In genomic region chr7:25267751-25268463, GRCm38 (mm10) we compare ENCODE assay signal across 8 mouse cellular contexts. TPM values are rescaled to one million over a fixed set of nuclear protein-coding genes. Genes with fewer than 3 reads are reported as not detected.
A peak's percentile ranks its signal among the peaks of the same experiment; 100 is the strongest.
DNase-seq lines count a peak whose midpoint lies in the region; ATAC-seq lines count a peak whose summit lies in the region.

No protein-coding gene starts in this region.

- no peaks in the 10 kb centered on the region for H3K27me3 ChIP-seq in hindbrain, embryonic 14.5 days (ENCODE audit: control insufficient read depth, insufficient read depth, low read length)

- under 1% methylated on average over 33 of the region's 33 CpGs for WGBS in hindbrain, embryonic 14.5 days

- H3K36me3 ChIP-seq in hindbrain, embryonic 14.5 days (replicated peaks; ENCODE audit: control insufficient read depth, insufficient read depth) = peaks cover 18% of the 10 kb centered on the region

- H3K9me3 ChIP-seq in hindbrain, embryonic 14.5 days (ENCODE audit: control insufficient read depth, low read length) = no peaks in the 10 kb centered on the region

- peak overlapping the region; percentile 92 for H3K27ac ChIP-seq in hindbrain, embryonic 14.5 days

- DNase-seq in R1 (ENCODE audit: low read depth, low spot score) = peak; percentile 100
- peak; percentile 99 for DNase-seq in cerebellum, postnatal 25 days
- peak; percentile 94 to 98 for DNase-seq in frontal cortex, postnatal 25 days (ENCODE audit: low spot score in 2 of 2)
- DNase-seq in hindbrain, embryonic 14.5 days (ENCODE audit: low spot score) = peak; percentile 99
- peak; percentile 99 for DNase-seq in layer of hippocampus, postnatal 36 days
- DNase-seq in lung, postnatal 36 days = peak; percentile 100
- DNase-seq in retina, postnatal 1 day = peak; percentile 100
- DNase-seq in urinary bladder, adult 18-20 months (ENCODE audit: low spot score in 2 of 2) = peak; percentile 98

- peak; percentile 95 for ATAC-seq in hindbrain, embryonic 14.5 days (ENCODE audit: low FRiP score)

- peak overlapping the region; percentile 89 for H3K4me2 ChIP-seq in hindbrain, embryonic 14.5 days (replicated peaks)

- H3K4me3 ChIP-seq in hindbrain, embryonic 14.5 days (replicated peaks; ENCODE audit: low read length) = peak overlapping the region; percentile 52

- H3K4me1 ChIP-seq in hindbrain, embryonic 14.5 days (replicated peaks; ENCODE audit: control insufficient read depth, insufficient read depth, low read length) = peaks cover 15% of the 10 kb centered on the region

- peak overlapping the region; percentile 70 for H3K9ac ChIP-seq in hindbrain, embryonic 14.5 days

RNA-seq across cellular contexts. Expression of gene Cic, which starts 0.4 kb away (rescaled TPM):
- polyA plus RNA-seq in hindbrain, embryonic 14.5 days (2014; fragmentation: Nextera tagmentation; extraction: Ambion mirVana) = 42.5 and 47.5 TPM in 2 replicates
- total RNA-seq in layer of hippocampus, postnatal 36 days (2021) = 100 to 1,000 TPM; 173 to 213 TPM

RNA-seq across cellular contexts. Expression of gene Erf, which starts 17.3 kb away (rescaled TPM):
- polyA plus RNA-seq in hindbrain, embryonic 14.5 days (2014; fragmentation: Nextera tagmentation; extraction: Ambion mirVana) = 5.7 and 6.7 TPM in 2 replicates
- total RNA-seq in layer of hippocampus, postnatal 36 days (2021) = 10 to 100 TPM; 34.3 to 35.4 TPM

RNA-seq across cellular contexts. Expression of gene Pafah1b3, which starts 29.9 kb away (rescaled TPM):
- polyA plus RNA-seq in hindbrain, embryonic 14.5 days (2014; fragmentation: Nextera tagmentation; extraction: Ambion mirVana) = 523 and 576 TPM in 2 replicates
- 10 to 100 TPM; 21.2 to 25.9 TPM for total RNA-seq in layer of hippocampus, postnatal 36 days (2021)

RNA-seq across cellular contexts. Expression of gene Gsk3a, which starts 30.3 kb away (rescaled TPM):
- polyA plus RNA-seq in hindbrain, embryonic 14.5 days (2014; fragmentation: Nextera tagmentation; extraction: Ambion mirVana) = 23.4 and 24.1 TPM in 2 replicates
- total RNA-seq in layer of hippocampus, postnatal 36 days (2021) = 100 to 1,000 TPM; 195 to 201 TPM

RNA-seq across cellular contexts. Expression of gene Prr19, which starts 33.3 kb away (rescaled TPM):
- polyA plus RNA-seq in hindbrain, embryonic 14.5 days (2014; fragmentation: Nextera tagmentation; extraction: Ambion mirVana) = 4.2 and 5.2 TPM in 2 replicates
- total RNA-seq in layer of hippocampus, postnatal 36 days (2021) = not detected

Comparison
In these comparisons a context has a peak if more than half of its experiments do, and no peak if none do; other contexts are left out.
1. Peak in every context shown above with its lines: DNase-seq, ATAC-seq, H3K4me3 ChIP-seq and H3K27ac ChIP-seq.